Mouse (Mus musculus): ENCODE results near the gene Wee1.
"Not testable (repeated sequence)": the region's sequence is repeated elsewhere in the genome, so short reads cannot be mapped to it uniquely, and the experiment has no call there.

Wee1 gene

GRCm38 (mm10) chr7:110122565-110123422 is 948 bp downstream of the Wee1 start:
- DNase-seq (ENCODE audit: low read depth, low spot score): peak; percentile 81

- DNase-seq (ENCODE audit: low read depth, low spot score): peak; percentile 48
Measured at GRCm38 (mm10) chr7:110123844-110124555, 2.2 kb downstream of the Wee1 start.

DNA sequence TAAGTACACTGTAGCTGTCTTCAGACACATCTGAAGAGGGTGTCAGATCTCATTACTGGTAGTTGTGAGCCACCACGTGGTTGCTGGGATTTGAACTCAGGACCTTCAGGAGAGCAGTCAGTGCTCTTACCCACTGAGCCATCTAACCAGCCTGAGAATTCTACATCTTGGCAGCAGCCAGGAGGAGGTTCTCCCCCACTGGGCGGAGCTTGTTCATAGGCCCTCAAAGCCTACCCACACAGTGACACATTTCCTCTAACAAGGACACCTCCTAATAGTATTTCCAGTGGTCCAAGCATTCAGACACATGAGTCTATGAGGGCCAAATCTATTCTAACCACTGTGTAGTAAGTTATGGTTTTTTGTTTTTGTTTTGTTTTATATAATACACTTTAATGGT is 6.7 kb downstream of the Wee1 start:
- DNase-seq (ENCODE audit: low read depth, low spot score): peak; percentile 17

- peak; percentile 24 for DNase-seq (ENCODE audit: low read depth, low spot score)
Measured at GRCm38 (mm10) chr7:110132272-110132671, 10.4 kb downstream of the Wee1 start.

DNA sequence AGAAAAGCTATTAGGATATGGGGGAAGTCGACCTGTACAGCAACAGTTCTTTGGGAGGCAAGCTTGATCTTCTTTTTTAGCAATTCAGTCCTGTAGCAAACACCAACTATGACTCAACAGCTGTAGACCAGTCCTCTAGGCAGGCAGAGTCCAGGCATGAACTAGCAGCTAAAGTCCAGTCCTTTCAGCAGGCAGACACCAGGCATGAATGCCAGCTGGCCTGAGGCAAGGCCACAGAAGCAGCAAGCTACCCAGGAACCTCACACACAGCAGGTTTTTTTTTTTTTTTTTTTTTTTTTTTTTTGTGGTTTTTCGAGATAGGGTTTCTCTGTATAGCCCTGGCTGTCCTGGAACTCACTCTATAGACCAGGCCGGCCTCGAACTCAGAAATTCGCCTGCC is 12.1 kb downstream of the Wee1 start:
- DNase-seq (ENCODE audit: low read depth, low spot score): no peak

DNA sequence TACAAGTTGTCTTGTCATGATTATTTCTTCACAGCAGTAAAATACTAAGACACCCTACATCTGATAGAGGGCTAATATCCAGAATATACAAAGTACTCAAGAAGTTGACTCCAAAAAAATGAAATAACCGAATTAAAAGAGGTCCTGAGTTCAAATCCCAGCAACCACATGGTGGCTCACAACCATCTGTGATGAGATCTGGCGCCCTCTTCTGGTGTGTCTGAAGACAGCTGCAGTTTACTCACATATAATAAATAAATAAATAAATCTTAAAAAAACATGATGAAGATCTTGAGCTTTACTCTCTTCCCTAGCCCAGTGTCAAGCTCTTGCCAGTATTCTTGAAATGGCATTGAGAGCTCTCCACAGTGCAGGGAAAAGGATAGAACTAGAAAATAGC is 16.7 kb downstream of the Wee1 start:
- no peak for DNase-seq (ENCODE audit: low read depth, low spot score)

DNA sequence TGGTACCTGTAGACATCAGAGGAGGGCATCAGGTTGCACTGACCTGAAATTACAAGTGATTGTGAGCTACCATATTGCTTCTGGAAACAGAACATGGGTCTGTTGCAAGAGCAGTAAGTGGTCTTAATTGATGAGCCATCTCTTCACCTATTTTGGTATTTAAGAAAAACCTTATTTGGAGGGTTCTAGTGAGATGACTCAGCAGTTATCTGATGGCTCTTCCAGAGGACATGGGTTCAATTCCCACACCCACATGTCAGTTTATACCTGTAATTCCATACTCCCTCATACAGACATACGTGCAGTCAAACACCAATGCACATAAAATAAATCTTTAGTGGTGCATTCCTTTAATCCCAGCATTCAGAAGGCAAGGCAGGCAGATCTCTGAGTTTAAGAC is 22.0 kb downstream of the Wee1 start:
- no peak for DNase-seq (ENCODE audit: low read depth, low spot score)

- DNase-seq (ENCODE audit: low read depth, low spot score): no peak
Measured at GRCm38 (mm10) chr7:110152891-110153290, 31.0 kb downstream of the Wee1 start.

DNA sequence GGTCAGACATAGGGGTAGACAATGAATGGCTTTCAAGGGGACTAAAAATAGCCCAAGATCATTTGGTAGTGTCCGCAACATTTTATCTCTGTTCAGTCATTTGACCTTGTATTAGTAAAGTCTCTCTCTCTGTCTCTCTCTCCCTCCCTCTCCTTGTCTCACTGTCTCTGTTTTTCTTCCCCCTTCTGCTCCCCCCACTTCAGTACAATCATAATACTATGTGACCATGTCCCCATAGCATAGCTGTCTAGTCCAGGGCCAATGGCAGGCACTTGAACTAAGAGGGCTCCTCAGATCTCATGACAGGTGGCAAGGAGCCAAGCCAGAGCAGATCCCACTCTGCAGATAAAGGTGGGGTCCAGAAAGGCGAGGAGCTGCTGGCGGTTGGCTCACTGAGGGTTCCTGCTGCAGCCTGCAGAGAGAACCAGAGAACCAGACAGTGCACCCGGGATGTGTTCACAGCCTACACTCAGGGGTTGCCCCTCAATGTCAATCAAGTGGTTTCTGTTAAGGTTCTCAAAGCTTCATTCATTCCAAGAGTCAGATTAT is 34.9 kb downstream of the Wee1 start:
- DNase-seq (ENCODE audit: low read depth, low spot score): no peak

GRCm38 (mm10) chr7:110157261-110157910 is 35.5 kb downstream of the Wee1 start:
- DNase-seq (ENCODE audit: low read depth, low spot score): peak; percentile 33

DNA sequence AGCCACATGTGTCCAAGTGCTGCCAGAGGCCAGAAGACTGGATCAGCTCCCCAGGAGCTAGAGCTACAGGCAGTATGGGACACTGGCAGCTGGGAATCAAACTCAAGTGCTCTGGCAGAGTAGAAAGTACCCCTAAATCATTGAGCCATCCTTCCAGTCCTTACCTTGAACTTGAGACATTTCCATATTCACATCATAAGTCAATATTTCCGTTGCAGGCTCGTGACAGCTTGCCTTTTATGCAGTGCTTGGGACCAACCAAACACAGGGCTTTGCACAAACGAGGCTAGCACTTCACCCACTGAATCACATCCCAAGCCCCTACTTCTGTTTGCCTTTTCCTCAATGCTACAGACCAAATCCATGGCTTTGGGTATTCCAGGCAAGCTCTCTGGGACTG is 36.2 kb downstream of the Wee1 start:
- DNase-seq (ENCODE audit: low read depth, low spot score): no peak

DNA sequence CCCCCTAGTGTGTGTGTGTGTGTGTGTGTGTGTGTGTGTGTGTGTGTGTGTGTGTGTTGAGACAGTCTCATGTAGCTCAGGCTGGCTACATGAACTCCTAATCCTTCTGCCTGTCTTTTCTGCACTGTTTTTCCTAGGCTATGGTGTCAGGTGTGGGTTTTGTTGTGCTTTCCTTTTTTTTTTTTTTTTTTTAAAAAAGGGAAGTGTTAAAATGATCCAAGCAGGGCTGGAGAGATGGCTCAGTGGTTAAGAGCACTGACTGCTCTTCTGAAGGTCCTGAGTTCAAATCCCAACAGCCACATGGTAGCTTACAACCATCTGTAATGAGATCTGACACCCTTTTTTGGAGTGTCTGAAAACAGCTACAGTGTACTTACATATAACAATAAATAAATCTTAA is 38.3 kb downstream of the Wee1 start:
- DNase-seq (ENCODE audit: low read depth, low spot score): not testable (repeated sequence)

- DNase-seq (ENCODE audit: low read depth, low spot score): no peak
Measured at GRCm38 (mm10) chr7:110160601-110161000, 38.8 kb downstream of the Wee1 start.

- DNase-seq (ENCODE audit: low read depth, low spot score): peak; percentile 73
Measured at GRCm38 (mm10) chr7:110163024-110163423, 41.2 kb downstream of the Wee1 start.

DNA sequence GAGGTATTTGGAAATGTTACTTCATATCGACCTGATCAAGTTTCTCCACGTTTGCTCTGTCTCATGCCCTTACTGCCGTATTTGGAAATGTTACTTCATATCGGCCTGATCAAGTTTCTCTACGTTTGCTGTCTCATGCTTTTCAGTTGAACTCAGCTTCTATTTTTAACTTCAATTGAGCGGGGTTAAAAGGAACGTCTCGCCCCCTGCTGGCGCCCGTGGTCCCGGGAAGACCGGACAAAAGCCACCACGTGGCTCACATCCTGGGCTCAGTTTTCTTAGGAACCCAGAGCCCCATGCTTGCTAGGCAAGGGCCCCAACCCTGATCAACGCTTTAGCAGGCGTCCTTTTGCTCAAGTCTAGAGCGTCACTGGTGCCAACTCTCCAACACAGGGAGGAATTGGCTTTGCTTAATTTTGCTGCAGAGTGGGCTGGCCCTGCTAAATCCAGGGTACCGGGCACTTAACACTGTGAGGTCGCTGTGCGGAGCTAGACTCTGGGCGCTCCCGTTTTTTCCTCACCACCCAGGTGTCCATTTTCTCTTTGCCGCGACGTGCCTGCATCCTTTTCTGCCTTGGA is 42.3 kb downstream of the Wee1 start:
- DNase-seq (ENCODE audit: low read depth, low spot score): peak; percentile 91

DNA sequence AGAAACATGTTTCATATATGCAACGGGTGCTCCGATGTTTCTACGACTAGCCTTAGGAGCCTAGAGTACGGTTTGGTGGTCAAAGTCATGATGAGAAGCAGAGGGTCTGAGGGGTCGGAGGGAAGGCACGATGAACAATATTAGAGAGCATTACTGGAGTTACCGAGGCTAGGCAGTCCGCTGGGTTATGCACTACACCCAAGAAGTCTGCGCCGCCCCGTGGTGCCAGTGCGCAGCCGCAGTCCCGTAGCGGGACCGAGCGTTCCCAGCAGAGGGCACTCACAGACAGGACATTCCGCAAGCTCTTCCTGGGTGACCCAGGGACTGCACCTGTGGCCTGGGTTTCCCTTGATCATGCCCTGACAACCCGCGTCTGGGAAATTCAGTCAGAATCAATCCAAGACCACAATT is 42.9 kb downstream of the Wee1 start:
- peak; percentile 98 for DNase-seq (ENCODE audit: low read depth, low spot score)

DNA sequence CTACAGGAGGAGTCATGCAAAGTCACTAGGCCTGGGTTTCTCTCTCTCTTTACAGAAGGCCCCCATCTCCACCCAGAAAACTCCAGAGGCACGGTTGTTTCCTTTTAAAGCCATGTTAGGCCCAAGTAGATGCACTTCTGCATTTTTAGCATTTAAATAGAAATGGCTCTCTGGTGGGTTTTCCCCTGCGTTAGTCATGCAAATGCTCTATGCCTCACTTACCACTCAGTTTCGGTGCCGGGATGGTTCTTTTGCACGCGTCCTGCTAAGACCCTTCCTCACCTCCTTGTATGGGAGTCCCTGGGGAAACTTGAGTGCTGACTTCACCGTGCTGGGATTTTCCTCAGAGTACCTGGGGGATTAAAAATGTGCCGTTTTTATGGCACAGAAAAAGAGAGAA is 44.4 kb downstream of the Wee1 start:
- DNase-seq (ENCODE audit: low read depth, low spot score): peak; percentile 68

- no peak for DNase-seq (ENCODE audit: low read depth, low spot score)
Measured at GRCm38 (mm10) chr7:110179208-110179607, 57.4 kb downstream of the Wee1 start.

- no peak for DNase-seq (ENCODE audit: low read depth, low spot score)
Measured at GRCm38 (mm10) chr7:110180613-110181012, 58.8 kb downstream of the Wee1 start.

- peak; percentile 81 for DNase-seq (ENCODE audit: low read depth, low spot score)
Measured at GRCm38 (mm10) chr7:110181446-110181845, 59.6 kb downstream of the Wee1 start.

DNA sequence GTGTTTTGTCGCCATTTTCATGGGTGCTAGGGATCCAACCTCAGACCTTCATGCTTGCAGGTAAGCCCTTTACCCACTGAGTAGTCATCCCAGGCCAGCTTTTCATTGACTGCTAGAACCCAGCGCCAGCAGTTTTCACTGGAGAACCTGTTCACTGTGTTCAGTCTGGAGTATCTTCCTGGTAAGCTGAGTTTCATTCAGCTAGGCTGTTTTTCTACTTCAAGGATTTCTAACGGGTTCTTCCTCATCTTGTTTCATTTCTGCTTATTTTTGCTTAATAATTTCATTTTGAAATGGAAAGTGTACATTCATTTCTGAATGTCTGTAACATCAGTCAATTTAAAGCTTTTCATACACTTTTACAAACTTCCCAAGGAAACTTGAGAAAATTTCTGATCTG is 62.8 kb downstream of the Wee1 start:
- no peak for DNase-seq (ENCODE audit: low read depth, low spot score)

- peak; percentile 62 for DNase-seq (ENCODE audit: low read depth, low spot score)
Measured at GRCm38 (mm10) chr7:110189951-110190350, 68.1 kb downstream of the Wee1 start.
